Mouse (Mus musculus) retina, adult 2 months (tissue): ENCODE measurements around the gene Tff1.

ENCODE experiments used
- DNase-seq: peaks from one replicate; pipeline ENCODE4 v3.0.0-alpha.2; 2012; ENCODE audit warnings: low read depth, low spot score

Tff1 gene

GRCm38 (mm10) chr17:31152966-31153499 is 12.0 kb downstream of the Tff1 start:
- no peak for DNase-seq

- DNase-seq, result no peak
Measured at GRCm38 (mm10) chr17:31152512-31152911, 12.6 kb downstream of the Tff1 start.

- DNase-seq, result no peak
Measured at GRCm38 (mm10) chr17:31145998-31146397, 19.1 kb downstream of the Tff1 start.

DNA sequence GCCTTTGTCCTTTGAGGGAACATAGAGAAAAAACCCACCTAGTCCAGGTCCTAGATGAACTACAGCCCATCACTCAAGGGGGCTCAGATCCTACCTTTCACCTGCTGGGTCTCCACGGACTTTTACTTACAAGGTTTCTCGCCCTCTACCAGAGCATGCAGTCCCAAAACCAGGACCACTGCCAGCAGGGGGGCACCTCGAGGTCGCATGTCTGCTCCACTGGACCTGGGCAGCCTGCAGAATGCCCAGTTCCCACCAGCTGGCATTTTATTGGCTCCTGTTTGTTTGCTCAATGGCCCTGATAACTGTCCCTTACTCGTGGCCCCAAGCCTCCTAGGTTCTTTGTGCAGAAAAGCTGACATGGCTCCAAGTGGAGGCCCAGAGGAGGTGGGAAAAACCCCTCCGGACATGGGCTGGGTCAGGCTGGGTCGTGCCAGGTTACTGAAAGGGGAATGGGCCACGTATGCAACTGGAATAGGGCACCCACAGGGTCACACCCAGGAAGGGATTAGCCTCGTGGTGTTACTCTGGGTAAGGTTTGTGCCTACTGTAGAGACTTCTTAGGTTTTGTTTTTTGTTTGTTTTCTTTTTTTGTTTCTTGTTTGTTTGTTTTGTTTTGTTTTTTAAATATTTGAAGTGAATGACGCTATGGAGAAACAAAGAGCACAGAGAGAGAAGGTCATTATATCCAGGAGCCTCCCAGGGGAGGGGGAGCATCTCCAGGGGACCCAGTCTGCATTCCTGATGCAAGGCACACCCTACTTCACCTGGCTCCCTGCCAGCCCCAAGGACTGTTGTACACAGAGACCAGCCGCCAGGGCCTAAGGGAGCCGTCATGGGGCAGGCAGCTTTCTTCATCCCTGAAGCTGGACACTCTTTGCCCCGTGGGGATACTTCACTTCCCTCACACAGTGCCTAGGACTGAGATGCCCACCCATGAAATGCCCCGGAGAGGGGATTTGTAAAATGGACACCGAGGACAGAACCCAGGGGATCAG is 20.7 kb downstream of the Tff1 start, which contains the start of gene Tff2:
Tff2 (minus strand) TSS at position 243 of the 998 bp plus-strand sequence.
- no peak for DNase-seq

DNA sequence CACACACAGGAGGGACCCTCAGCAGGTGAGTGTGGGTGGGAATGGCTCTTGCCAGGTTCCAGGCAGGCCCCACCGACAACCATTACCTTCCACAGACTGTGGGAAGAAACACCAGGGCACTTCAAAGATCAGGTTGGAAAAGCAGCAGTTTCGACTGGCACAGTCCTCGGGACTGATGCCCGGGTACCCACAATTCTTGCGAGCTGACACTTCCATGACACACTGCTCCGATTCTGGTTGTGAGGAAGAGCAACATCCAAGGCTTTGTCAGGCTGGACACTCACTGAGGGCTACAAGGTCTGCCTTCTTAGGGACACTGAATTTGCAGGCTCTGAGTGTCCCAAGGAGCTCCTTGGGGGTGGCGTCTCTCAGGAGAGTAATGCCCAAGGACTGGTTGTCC is 23.0 kb downstream of the Tff1 start:
- no peak for DNase-seq

DNA sequence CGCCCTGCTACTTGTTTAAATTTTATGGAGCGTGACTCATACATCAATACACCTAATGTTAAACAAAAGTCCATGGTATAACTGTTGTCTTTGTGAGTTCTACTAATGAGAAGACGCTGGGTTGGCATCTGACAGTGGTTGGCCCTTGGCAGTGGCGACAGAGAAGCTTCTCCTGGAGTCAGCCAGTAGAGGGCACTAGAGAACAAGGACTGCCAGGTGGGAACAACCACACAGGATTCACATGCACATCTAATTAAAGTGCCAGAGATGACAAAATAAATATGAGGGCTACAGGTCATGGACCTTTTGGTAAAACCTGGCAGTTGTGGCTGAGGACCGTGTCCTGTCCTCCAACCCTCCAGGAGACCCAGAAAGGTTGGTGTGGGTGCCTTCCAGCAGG is 26.7 kb downstream of the Tff1 start:
- DNase-seq, result peak; percentile 49

DNA sequence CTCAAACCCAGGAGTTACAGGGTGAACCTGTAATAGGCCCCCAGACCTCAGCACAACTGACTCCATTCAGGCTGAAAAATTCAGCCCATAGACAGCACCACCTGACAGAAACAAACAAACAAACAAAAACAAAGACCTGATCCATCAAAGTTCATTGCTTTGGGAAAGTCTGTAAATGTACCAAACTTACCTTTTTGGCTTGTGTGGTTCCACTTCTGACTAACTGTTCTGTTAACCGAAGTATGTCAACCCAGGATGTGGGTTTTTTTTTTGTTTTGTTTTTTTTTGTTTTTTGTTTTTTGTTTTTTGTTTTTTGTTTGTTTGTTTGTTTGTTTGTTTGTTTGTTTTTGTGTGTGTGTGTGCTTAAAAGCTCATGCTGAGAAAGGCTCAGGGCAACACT is 28.3 kb downstream of the Tff1 start:
- no peak for DNase-seq

DNA sequence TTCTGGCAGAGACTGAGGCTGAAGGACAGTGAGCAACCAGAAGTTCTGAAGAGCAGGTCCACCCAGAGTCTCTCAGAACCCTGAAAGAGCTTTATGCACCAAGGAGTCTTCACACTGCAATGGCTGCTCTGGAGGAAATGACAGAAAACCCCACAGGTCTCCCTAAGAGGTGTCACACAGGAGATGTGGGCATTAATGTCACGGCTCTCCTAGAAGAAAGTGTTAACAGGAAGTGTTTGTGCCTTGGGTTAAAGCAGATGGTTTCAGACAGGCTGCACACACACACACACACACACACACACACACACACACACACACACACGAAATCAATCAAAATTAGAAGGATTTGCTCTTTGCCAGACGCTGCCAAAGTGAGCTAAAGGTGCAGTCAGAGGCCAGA is 28.8 kb downstream of the Tff1 start:
- DNase-seq, result no peak

DNA sequence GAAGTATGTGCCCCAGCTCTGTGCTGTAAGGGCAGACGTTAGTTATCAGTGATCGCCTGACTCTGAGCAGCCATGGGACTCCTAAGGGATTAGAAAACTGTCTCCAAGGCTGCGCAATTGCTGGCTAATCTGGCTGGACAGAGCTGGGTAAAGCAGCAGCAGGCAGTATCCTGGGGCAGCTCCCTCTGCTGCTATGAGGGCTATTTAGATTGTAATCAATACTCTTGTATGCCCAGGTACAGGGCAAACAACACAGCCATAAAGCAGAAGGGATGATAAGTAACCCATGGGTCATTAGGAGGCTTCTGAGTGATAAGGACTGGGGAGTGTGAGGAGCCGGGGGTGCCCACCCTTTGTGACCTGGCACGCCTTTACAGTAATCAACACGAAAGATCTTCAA is 30.2 kb downstream of the Tff1 start:
- DNase-seq, result no peak

DNA sequence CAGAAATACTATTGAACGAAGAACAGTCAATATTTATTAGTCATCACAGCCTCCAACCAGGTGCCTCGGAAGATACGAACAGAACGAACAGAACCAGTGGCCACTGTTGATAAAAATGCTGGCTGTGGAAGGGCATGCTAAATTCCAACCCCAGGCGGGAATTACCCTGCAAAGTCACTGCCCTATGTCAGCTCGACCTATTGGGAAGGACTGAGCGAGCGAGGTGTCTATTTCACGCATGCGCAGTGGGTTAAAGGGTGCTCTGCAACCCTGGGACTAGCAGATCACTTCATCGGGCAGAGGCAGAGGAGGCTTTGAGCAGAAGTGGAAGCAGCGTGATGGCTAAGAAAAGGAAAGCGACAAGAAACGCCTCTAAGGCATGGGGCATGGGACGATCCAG is 31.3 kb downstream of the Tff1 start:
- DNase-seq, result no peak

DNA sequence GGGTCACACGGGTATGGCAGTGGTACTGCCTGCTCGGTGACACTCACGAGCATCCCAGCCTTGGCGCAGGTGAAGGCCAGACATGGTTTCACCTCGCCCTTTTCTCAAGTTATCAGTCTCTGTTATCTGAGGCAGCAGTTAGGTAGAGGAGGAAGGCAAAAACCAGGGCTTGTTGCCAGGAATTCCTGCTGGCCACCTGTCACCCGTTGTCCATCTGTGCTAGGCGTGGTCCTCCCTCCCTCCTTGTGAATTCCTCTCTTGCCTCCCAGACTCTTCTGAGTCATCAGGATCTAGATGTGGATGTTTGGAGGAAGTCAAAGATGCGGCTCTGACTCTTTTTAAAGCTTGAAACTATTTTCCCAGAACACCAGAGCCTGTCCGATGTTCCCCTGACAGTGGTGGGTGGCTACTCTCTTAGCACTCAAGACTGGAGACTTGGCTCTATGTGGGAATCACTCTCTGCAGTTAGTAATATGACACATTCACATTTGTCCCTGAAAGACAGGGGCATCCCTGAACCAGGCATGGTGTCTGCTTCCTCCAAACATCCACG is 33.7 kb downstream of the Tff1 start:
- no peak for DNase-seq

- no peak for DNase-seq
Measured at GRCm38 (mm10) chr17:31129452-31129851, 35.6 kb downstream of the Tff1 start, which contains the start of gene Tff3. Gene Tff3 (minus strand): TSS chr17:31129646.

DNA sequence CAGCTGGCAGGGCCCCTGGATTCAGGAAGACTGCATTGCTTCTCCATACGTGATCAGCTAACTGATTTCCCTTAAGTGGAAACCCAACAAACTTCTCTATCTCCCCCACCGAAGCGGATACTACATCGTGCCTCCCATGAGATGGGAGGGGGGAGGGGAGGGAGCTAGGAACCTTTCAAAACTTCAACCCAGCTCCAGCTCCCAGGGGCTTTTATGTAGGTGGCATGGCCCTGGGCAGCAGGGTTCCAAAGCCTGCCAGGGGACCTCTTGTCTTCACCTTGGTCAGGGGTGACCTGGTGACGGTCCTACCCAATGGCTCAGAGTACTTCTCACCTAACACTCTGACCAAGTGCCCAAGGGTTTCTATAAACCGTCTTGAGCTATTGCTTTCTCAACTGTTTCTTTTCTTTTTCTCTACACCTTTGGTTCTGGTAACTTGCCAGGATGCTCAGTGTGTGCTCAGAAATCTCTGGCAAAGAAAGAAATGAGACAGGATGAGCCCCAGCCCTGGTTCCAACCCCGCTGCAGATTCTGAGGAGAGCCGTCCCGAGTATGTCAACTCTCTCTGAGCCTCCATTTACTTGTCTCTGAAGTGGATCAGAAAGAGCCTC is 36.3 kb downstream of the Tff1 start:
- no peak for DNase-seq

- no peak for DNase-seq
Measured at GRCm38 (mm10) chr17:31125548-31126266, 39.4 kb downstream of the Tff1 start.

GRCm38 (mm10) chr17:31121975-31122374 is 43.1 kb downstream of the Tff1 start:
- peak; percentile 28 for DNase-seq

DNA sequence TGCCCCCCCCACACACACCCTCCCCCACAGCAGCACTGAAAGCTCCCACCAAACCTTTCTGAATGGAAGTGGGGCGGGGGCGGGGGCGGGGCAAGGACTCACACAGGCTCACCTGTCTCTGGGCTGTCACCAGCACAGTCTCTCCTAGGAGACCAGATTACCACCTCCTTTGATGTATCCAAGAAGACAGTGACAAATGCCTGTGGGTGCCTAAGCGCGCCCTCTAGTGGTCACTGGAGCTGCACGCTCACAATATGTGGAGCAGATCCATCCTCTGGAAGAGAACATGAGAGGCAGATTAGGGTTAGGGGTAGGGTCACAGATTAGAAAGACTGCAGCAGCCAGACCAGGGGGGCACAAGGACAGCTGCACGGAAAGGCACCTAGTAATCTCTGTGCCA is 45.6 kb downstream of the Tff1 start:
- peak; percentile 63 for DNase-seq

GRCm38 (mm10) chr17:31117946-31118345 is 47.1 kb downstream of the Tff1 start:
- no peak for DNase-seq

DNA sequence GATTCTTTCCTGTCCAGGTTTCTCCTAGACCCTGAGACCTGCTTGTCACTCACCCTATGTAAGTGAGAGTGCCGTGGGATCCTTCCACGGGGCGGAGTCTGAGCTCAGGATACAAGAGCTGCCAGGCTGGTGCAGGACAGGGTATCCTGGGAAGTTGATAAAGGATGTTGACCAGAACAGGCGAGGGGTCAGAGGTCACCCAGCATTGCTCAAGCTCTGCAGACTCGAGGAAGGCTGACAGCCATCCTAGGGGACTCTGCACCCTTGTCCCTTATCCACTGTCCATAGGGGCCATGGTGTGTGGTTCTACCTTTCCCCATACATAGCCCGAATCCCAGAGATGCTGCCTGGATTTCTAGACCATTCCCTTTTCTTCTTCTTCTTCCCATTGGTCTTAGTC is 49.0 kb downstream of the Tff1 start:
- no peak for DNase-seq

GRCm38 (mm10) chr17:31113191-31113856 is 51.8 kb downstream of the Tff1 start:
- DNase-seq, result no peak
